Mouse (Mus musculus) midbrain, embryonic 15.5 days (tissue): Measurements from ENCODE around the gene Gmnn. TPM values are rescaled to one million over a fixed set of nuclear protein-coding genes. Genes with fewer than 3 reads are reported as not detected.

Experiments
- ATAC-seq: fragments of 200-750 bp; cut with Nextera tagmentation; replicated peaks from 2 replicates; pipeline ENCODE4 v1.8.0; 2017; ENCODE audit warnings: moderate TSS enrichment
- H3K27ac ChIP-seq: fragments of 300-500 bp; sonication (generic); 2 replicates; pipeline ENCODE4 v1.5.1; 2015; ENCODE audit warnings: mild to moderate bottlenecking, inconsistent platforms
- H3K27me3 ChIP-seq: fragments of 300-500 bp; sonication (generic); replicated peaks from 2 replicates; pipeline ENCODE4 v1.6.1; 2015; ENCODE audit warnings: inconsistent platforms
- H3K36me3 ChIP-seq: fragments of 300-500 bp; sonication (generic); replicated peaks from 2 replicates; pipeline ENCODE4 v1.6.1; 2015; ENCODE audit warnings: inconsistent platforms
- H3K4me1 ChIP-seq: fragments of 300-500 bp; sonication (generic); 2 replicates; pipeline ENCODE4 v1.6.1; 2015; ENCODE audit warnings: inconsistent platforms
- H3K4me2 ChIP-seq: fragments of 300-500 bp; sonication (generic); 2 replicates; pipeline ENCODE4 v1.6.1; 2015; ENCODE audit warnings: inconsistent platforms, mild to moderate bottlenecking, moderate library complexity
- H3K4me3 ChIP-seq: fragments of 300-500 bp; sonication (generic); 2 replicates; pipeline ENCODE4 v1.5.1; 2015; ENCODE audit warnings: mild to moderate bottlenecking, inconsistent platforms
- H3K9ac ChIP-seq: fragments of 300-500 bp; sonication (generic); 2 replicates; pipeline ENCODE4 v1.6.1; 2015; ENCODE audit warnings: mild to moderate bottlenecking, inconsistent platforms
- H3K9me3 ChIP-seq: fragments of 300-500 bp; sonication (generic); 2 replicates; pipeline ENCODE4 v1.6.1; 2016; ENCODE audit warnings: inconsistent platforms
- WGBS: fragments of 180-500 bp; shearing (Covaris S2); methylation state at CpG from one replicate; pipeline ENCODE4 v1.1.7; 2015; ENCODE audit warnings: mixed read lengths; 5-methylcytosine and 5-hydroxymethylcytosine counted together
- polyA plus RNA-seq: library from polyadenylated mRNA; unstranded; fragments of >200 nt; fragmentation: Nextera tagmentation; extraction: Ambion mirVana; gene quantifications from 2 replicates; pipeline ENCODE4 v1.2.1, GENCODE M21; 2015

Gene Gmnn
- polyA plus RNA-seq, 1 experiment from 2014 or later, result 14.6 TPM

- H3K4me1 ChIP-seq, result peaks cover 5% of the 10 kb centered on the region
- H3K9ac ChIP-seq, result no peak overlapping the region
- no peak for ATAC-seq
- no peaks in the 10 kb centered on the region for H3K9me3 ChIP-seq
- H3K36me3 ChIP-seq, result no peaks in the 10 kb centered on the region
- no peaks in the 10 kb centered on the region for H3K27me3 ChIP-seq
- H3K27ac ChIP-seq, result no peak overlapping the region
- 91% methylated on average over 12 of the region's 12 CpGs for WGBS
- no peak overlapping the region for H3K4me3 ChIP-seq
- H3K4me2 ChIP-seq, result no peak overlapping the region
Measured at GRCm38 (mm10) chr13:24757820-24758564, 3.7 kb downstream of the Gmnn start.

DNA sequence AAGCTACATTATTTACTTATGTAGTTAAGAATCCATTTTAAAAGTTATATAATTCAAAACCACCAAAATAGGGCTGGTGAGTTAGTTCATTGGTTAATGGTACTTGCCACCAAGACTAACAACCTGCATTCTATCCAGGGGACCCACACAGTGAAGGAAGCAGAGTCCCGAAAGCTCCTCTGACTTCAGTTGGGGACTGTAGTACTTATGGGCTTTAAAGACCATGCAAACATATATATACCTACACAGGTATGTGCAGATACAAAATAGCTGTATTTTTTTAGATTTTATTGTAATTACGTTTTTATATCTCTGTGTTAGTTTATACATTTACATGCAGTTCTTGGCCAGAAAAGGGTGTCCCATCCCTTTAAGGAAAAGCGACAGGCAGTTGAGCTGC is 5.0 kb downstream of the Gmnn start:
- ATAC-seq, result no peak
- no peaks in the 10 kb centered on the region for H3K9me3 ChIP-seq
- 95% methylated on average over 3 of the region's 3 CpGs for WGBS

GRCm38 (mm10) chr13:24751396-24751795 is 10.3 kb downstream of the Gmnn start:
- H3K4me3 ChIP-seq, result no peak overlapping the region
- WGBS, result 88% methylated on average over 8 of the region's 8 CpGs
- H3K4me1 ChIP-seq, result no peaks in the 10 kb centered on the region
- no peaks in the 10 kb centered on the region for H3K36me3 ChIP-seq
- H3K9me3 ChIP-seq, result no peaks in the 10 kb centered on the region
- no peak overlapping the region for H3K4me2 ChIP-seq
- no peak overlapping the region for H3K27ac ChIP-seq
- H3K9ac ChIP-seq, result no peak overlapping the region
- no peaks in the 10 kb centered on the region for H3K27me3 ChIP-seq
- no peak for ATAC-seq

More for the DNA sequence above, 5.0 kb downstream of the Gmnn start:
- Histone ChIP-seq H3K4me3 (no peak overlapping the region), H3K4me1 (peaks cover 5% of the 10 kb centered on the region), H3K4me2 (no peak overlapping the region), H3K27ac (no peak overlapping the region), H3K9ac (no peak overlapping the region), H3K27me3 (no peaks in the 10 kb centered on the region), H3K36me3 (no peaks in the 10 kb centered on the region)

DNA sequence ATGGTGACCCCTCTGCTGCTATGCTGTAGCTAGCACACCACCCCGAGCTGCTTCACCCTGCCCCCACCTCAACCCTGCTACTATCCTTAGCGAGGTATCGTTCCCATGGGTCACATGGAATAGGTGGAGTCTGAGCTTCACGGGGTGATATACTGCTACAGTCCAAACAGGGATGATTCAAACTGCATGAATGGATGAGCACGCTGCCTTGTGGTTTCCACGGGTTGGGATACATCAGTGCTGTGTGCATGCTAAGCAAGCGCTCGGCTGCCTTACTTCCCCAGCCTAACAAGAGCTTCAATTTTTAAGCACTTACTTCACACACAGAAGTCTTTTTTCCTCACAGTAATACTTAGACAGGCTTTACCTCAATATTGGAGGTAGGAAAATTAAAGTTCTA is 10.9 kb downstream of the Gmnn start:
- ATAC-seq, result no peak
- no peak overlapping the region for H3K4me3 ChIP-seq
- no peak overlapping the region for H3K27ac ChIP-seq
- no peak overlapping the region for H3K9ac ChIP-seq
- no peak overlapping the region for H3K4me2 ChIP-seq
- no peaks in the 10 kb centered on the region for H3K27me3 ChIP-seq
- 93% methylated on average over 8 of the region's 8 CpGs for WGBS
- no peaks in the 10 kb centered on the region for H3K9me3 ChIP-seq
- H3K36me3 ChIP-seq, result no peaks in the 10 kb centered on the region
- H3K4me1 ChIP-seq, result no peaks in the 10 kb centered on the region

DNA sequence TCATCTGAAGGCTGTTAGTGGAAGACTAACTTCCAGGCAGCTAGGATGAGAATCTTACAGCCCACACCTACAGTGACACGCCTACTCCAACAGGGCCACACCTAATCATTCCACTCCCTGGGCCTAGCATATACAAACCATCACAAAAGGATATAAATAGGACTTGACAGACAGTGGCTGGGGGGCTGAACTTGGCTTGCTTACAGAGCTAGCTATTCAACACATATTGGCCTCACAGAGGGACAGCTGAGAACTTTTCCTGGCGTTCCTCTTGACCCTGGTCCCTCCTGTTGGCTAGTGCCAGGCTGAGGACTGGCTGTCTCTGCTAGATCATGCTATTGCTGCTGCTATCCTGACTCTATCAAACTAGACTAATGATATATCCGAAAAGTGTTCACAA is 13.9 kb downstream of the Gmnn start:
- H3K4me3 ChIP-seq, result no peak overlapping the region
- no peak overlapping the region for H3K27ac ChIP-seq
- H3K4me1 ChIP-seq, result no peaks in the 10 kb centered on the region
- 87% methylated on average over 3 of the region's 3 CpGs for WGBS
- no peak for ATAC-seq
- H3K9me3 ChIP-seq, result no peaks in the 10 kb centered on the region
- no peak overlapping the region for H3K4me2 ChIP-seq
- no peaks in the 10 kb centered on the region for H3K36me3 ChIP-seq
- no peak overlapping the region for H3K9ac ChIP-seq
- no peaks in the 10 kb centered on the region for H3K27me3 ChIP-seq

DNA sequence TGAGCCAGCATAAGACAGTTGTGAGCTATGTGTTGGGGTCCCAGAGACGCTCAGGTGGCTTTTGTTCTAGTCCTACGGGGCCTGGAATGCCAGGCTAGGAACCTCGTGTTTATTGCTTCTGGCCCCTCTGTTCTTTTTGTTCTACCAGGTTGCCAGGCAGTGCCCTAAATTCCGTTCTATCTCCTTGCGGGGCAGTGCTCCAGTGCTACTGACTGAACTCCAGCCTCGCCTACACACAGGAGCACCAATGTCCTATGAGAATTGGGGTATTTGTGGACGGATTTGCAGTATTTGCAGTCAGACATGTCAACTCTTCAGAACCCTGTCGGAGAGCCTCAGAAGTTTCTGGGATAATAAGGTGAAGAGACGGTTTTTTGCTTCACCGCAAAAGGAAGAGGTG is 20.7 kb downstream of the Gmnn start, which contains the start of gene Armh2:
Gene Armh2, plus strand, starts transcription at position 205 of the 400 bp plus-strand sequence.
- ATAC-seq, result no peak
- no peak within 1 kb of the TSS for H3K27ac ChIP-seq
- H3K9ac ChIP-seq, result no peak within 1 kb of the TSS
- no peaks in the 10 kb centered on the region for H3K4me1 ChIP-seq
- H3K4me2 ChIP-seq, result no peak within 1 kb of the TSS
- H3K36me3 ChIP-seq, result no peaks in the 10 kb centered on the region
- H3K9me3 ChIP-seq, result no peaks in the 10 kb centered on the region
- H3K4me3 ChIP-seq, result no peak within 1 kb of the TSS
- 87% methylated on average over 10 of the region's 10 CpGs for WGBS
- H3K27me3 ChIP-seq, result no peaks in the 10 kb centered on the region

DNA sequence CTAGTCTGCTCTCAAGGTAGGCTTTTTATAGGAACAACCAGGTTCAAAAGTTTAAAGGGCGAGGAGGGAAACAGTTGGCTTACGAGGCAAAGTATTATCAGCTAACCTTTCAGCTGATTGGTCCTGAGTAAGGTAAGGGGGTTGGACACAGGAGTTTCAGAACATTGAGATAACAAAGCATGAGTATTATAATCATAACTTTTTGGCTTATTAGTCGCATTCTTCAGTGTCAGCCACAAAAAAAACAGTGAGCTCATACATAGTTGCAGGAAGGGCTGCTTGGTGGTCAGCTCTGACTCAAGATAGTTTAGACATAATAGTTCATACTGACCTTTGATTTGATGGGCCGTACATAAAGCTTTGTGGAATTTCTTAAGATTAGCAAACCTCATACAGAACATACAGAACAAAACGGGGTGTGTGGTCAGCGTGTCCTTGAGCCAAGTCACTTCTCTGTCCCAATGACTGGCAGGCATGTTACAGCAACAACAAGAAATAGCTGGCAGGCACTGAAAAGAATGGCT is 26.1 kb downstream of the Gmnn start:
- H3K4me2 ChIP-seq, result no peak overlapping the region
- H3K9ac ChIP-seq, result no peak overlapping the region
- peaks cover 6% of the 10 kb centered on the region; the same call in 1 of the 2 replicates for H3K36me3 ChIP-seq
- H3K9me3 ChIP-seq, result no peaks in the 10 kb centered on the region
- no peak overlapping the region for H3K4me3 ChIP-seq
- no peak overlapping the region for H3K27ac ChIP-seq
- H3K4me1 ChIP-seq, result no peaks in the 10 kb centered on the region
- 92% methylated on average over 6 of the region's 6 CpGs for WGBS
- ATAC-seq, result no peak
- H3K27me3 ChIP-seq, result no peaks in the 10 kb centered on the region

DNA sequence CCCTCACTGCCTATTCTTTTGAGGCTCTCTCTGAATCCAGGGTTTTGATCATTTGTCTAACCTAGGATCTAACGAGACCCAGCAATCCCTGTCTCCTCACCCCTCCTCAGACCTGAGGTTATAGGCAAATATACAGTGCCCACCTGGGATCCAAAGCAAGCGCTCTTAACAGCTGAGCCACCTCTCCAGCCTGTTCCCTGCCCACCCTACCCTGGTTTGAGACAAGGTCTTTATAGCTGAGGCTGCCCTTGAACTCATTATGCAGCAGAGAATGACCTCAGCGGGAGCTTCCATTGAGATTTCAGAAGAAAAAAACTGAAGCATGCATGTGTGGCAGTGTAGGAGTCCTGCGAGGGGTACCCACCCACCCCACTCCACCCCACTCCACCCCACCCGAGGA is 27.2 kb downstream of the Gmnn start:
- no peak for ATAC-seq
- no peaks in the 10 kb centered on the region for H3K9me3 ChIP-seq
- H3K9ac ChIP-seq, result no peak overlapping the region
- H3K36me3 ChIP-seq, result peaks cover 6% of the 10 kb centered on the region; the same call in 1 of the 2 replicates
- H3K4me3 ChIP-seq, result no peak overlapping the region
- H3K4me2 ChIP-seq, result no peak overlapping the region
- 88% methylated on average over 5 of the region's 5 CpGs for WGBS
- no peaks in the 10 kb centered on the region for H3K4me1 ChIP-seq
- H3K27ac ChIP-seq, result no peak overlapping the region
- H3K27me3 ChIP-seq, result no peaks in the 10 kb centered on the region

GRCm38 (mm10) chr13:24729128-24729527 is 32.6 kb downstream of the Gmnn start:
- Histone ChIP-seq H3K4me3 (no peak overlapping the region), H3K36me3 (peaks cover 9% of the 10 kb centered on the region; the same call in 1 of the 2 replicates), H3K9ac (no peak overlapping the region), H3K4me1 (no peaks in the 10 kb centered on the region), H3K4me2 (no peak overlapping the region), H3K27ac (no peak overlapping the region), H3K27me3 (no peaks in the 10 kb centered on the region), H3K9me3 (no peaks in the 10 kb centered on the region)
- no peak for ATAC-seq
- 90% methylated on average over 5 of the region's 5 CpGs for WGBS

GRCm38 (mm10) chr13:24724395-24724759 is 37.3 kb downstream of the Gmnn start:
- Histone ChIP-seq H3K9ac (no peak overlapping the region), H3K9me3 (no peaks in the 10 kb centered on the region), H3K27ac (no peak overlapping the region), H3K36me3 (peaks cover 9% of the 10 kb centered on the region; the same call in 1 of the 2 replicates), H3K4me3 (no peak overlapping the region), H3K4me2 (no peak overlapping the region), H3K4me1 (no peaks in the 10 kb centered on the region), H3K27me3 (no peaks in the 10 kb centered on the region; the same call in 1 of the 2 replicates)
- ATAC-seq, result no peak
- 59% methylated on average over 4 of the region's 4 CpGs for WGBS

- no peaks in the 10 kb centered on the region for H3K4me1 ChIP-seq
- 56% methylated on average over 8 of the region's 8 CpGs for WGBS
- ATAC-seq, result no peak
- peaks cover 11% of the 10 kb centered on the region; the same call in 1 of the 2 replicates for H3K36me3 ChIP-seq
- H3K27me3 ChIP-seq, result no peaks in the 10 kb centered on the region; the same call in 1 of the 2 replicates
- H3K9ac ChIP-seq, result no peak overlapping the region
- H3K4me2 ChIP-seq, result no peak overlapping the region
- no peak overlapping the region for H3K27ac ChIP-seq
- no peaks in the 10 kb centered on the region for H3K9me3 ChIP-seq
- H3K4me3 ChIP-seq, result no peak overlapping the region
Measured at GRCm38 (mm10) chr13:24723699-24724394, 37.9 kb downstream of the Gmnn start.

DNA sequence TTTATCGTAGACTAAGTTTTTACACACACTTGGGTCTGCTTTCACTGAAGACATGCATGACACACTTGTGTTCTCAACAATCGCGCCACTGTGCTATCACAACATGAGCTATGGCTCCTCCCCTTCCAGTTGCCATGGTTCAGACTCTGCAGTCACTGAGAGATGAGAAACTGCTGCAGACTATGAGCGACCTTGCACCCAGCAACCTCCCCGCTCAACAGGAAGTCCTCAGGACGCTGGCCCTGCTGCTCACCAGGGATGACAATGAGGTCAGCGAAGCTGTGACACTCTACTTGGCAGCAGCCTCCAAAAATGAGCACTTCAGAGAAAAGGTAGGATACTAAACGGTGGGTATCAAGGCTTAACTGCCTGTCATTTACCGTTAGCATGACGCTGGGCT is 40.2 kb downstream of the Gmnn start:
- Histone ChIP-seq H3K4me3 (no peak overlapping the region), H3K4me2 (no peak overlapping the region), H3K36me3 (peaks cover 32% of the 10 kb centered on the region), H3K4me1 (no peaks in the 10 kb centered on the region), H3K27me3 (no peaks in the 10 kb centered on the region; the same call in 1 of the 2 replicates), H3K9ac (no peak overlapping the region), H3K9me3 (no peaks in the 10 kb centered on the region), H3K27ac (no peak overlapping the region)
- WGBS, result 75% methylated on average over 10 of the region's 10 CpGs
- ATAC-seq, result no peak
